8 mouse cellular contexts compared by ENCODE assay signal in genomic region chr6:88916153-88916552, GRCm38 (mm10). TPM values are rescaled to one million over a fixed set of nuclear protein-coding genes. Genes with fewer than 3 reads are reported as not detected.
A peak's percentile ranks its signal among the peaks of the same experiment; 100 is the strongest.
DNase-seq lines count a peak whose midpoint lies in the region; ATAC-seq lines count a peak whose summit lies in the region.

No protein-coding gene starts in this region.

- WGBS in forebrain, embryonic 10.5 days, result 59% methylated on average over 1 of the region's 1 CpGs
- 28% methylated on average over 1 of the region's 1 CpGs for WGBS in forebrain, embryonic 11.5 days
- WGBS in midbrain, embryonic 14.5 days, result 45% methylated on average over 1 of the region's 1 CpGs
- 50% methylated on average over 1 of the region's 1 CpGs for WGBS in midbrain, embryonic 10.5 days
- WGBS in heart, embryonic 13.5 days, result 43% methylated on average over 1 of the region's 1 CpGs

- H3K9me3 ChIP-seq in forebrain, embryonic 10.5 days, result no peaks in the 10 kb centered on the region
- H3K9me3 ChIP-seq in forebrain, embryonic 11.5 days (ENCODE audit: control insufficient read depth, low read length), result no peaks in the 10 kb centered on the region
- no peaks in the 10 kb centered on the region for H3K9me3 ChIP-seq in midbrain, embryonic 14.5 days (ENCODE audit: control insufficient read depth, low read length)
- H3K9me3 ChIP-seq in midbrain, embryonic 10.5 days (replicated peaks), result no peaks in the 10 kb centered on the region
- no peaks in the 10 kb centered on the region for H3K9me3 ChIP-seq in heart, embryonic 13.5 days

- no peak overlapping the region for H3K9ac ChIP-seq in forebrain, embryonic 11.5 days (ENCODE audit: low read length)
- no peak overlapping the region for H3K9ac ChIP-seq in midbrain, embryonic 14.5 days (replicated peaks; ENCODE audit: low read length)
- H3K9ac ChIP-seq in heart, embryonic 13.5 days, result no peak overlapping the region

- ATAC-seq in forebrain, embryonic 11.5 days (replicated peaks; ENCODE audit: low FRiP score), result no peak
- no peak for ATAC-seq in midbrain, embryonic 14.5 days (ENCODE audit: low FRiP score, low TSS enrichment)
- peak; percentile 41 for ATAC-seq in heart, embryonic 13.5 days (ENCODE audit: extremely low read depth, insufficient number of reproducible peaks, low FRiP score, low TSS enrichment)

- peaks cover 14% of the 10 kb centered on the region for H3K36me3 ChIP-seq in forebrain, embryonic 10.5 days (replicated peaks)
- no peaks in the 10 kb centered on the region for H3K36me3 ChIP-seq in forebrain, embryonic 11.5 days (ENCODE audit: control insufficient read depth, insufficient read depth, low read length)
- H3K36me3 ChIP-seq in midbrain, embryonic 14.5 days (ENCODE audit: control insufficient read depth, insufficient read depth, low read length), result peaks cover 10% of the 10 kb centered on the region; the same call in 1 of the 2 replicates
- H3K36me3 ChIP-seq in midbrain, embryonic 10.5 days, result peaks cover 18% of the 10 kb centered on the region
- H3K36me3 ChIP-seq in heart, embryonic 13.5 days, result peaks cover 21% of the 10 kb centered on the region

- H3K27me3 ChIP-seq in forebrain, embryonic 10.5 days (ENCODE audit: poor library complexity, severe bottlenecking), result no peaks in the 10 kb centered on the region
- H3K27me3 ChIP-seq in forebrain, embryonic 11.5 days (ENCODE audit: control insufficient read depth, insufficient read depth, low read length), result no peaks in the 10 kb centered on the region
- no peaks in the 10 kb centered on the region for H3K27me3 ChIP-seq in midbrain, embryonic 14.5 days (ENCODE audit: control insufficient read depth, insufficient read depth, low read length)
- no peaks in the 10 kb centered on the region for H3K27me3 ChIP-seq in midbrain, embryonic 10.5 days (ENCODE audit: low read depth, poor library complexity, severe bottlenecking)
- H3K27me3 ChIP-seq in heart, embryonic 13.5 days (replicated peaks), result no peaks in the 10 kb centered on the region; the same call in 1 of the 2 replicates

- no peak overlapping the region for H3K4me2 ChIP-seq in forebrain, embryonic 11.5 days (ENCODE audit: low read depth, low read length, severe bottlenecking)
- no peak overlapping the region for H3K4me2 ChIP-seq in midbrain, embryonic 14.5 days (ENCODE audit: low read length)
- no peak overlapping the region for H3K4me2 ChIP-seq in heart, embryonic 13.5 days

- H3K4me1 ChIP-seq in forebrain, embryonic 10.5 days, result 0 out of 2 replicates have a peak, but pooled peaks cover 4% of the 10 kb centered on the region
- no peaks in the 10 kb centered on the region for H3K4me1 ChIP-seq in forebrain, embryonic 11.5 days (replicated peaks; ENCODE audit: control insufficient read depth, insufficient read depth, low read length)
- H3K4me1 ChIP-seq in midbrain, embryonic 14.5 days (ENCODE audit: control insufficient read depth, insufficient read depth, low read length), result no peaks in the 10 kb centered on the region
- no peaks in the 10 kb centered on the region for H3K4me1 ChIP-seq in midbrain, embryonic 10.5 days
- H3K4me1 ChIP-seq in heart, embryonic 13.5 days, result peaks cover 42% of the 10 kb centered on the region

- no peak overlapping the region for H3K4me3 ChIP-seq in forebrain, embryonic 10.5 days
- H3K4me3 ChIP-seq in forebrain, embryonic 11.5 days (ENCODE audit: low read depth, low read length), result no peak overlapping the region
- no peak overlapping the region for H3K4me3 ChIP-seq in midbrain, embryonic 14.5 days (replicated peaks; ENCODE audit: low read depth, low read length)
- no peak overlapping the region for H3K4me3 ChIP-seq in midbrain, embryonic 10.5 days
- H3K4me3 ChIP-seq in heart, embryonic 13.5 days, result no peak overlapping the region

- DNase-seq in forebrain, embryonic 10.5 days (ENCODE audit: extremely low spot score, low spot score), result no peak
- DNase-seq in forebrain, embryonic 11.5 days (ENCODE audit: low spot score), result no peak
- DNase-seq in midbrain, embryonic 14.5 days, result peak; percentile 58
- DNase-seq in midbrain, embryonic 10.5 days (ENCODE audit: low spot score), result no peak
- DNase-seq in c-Kit-positive CD71-positive TER-119-positive erythroid progenitor cells, embryonic 14.5 days (ENCODE audit: low spot score), result peak; percentile 84
- peak; percentile 67 for DNase-seq in lung, postnatal 14 days
- DNase-seq in thymus, postnatal 4 days, result peak; percentile 71

- 0 out of 2 replicates have a peak overlapping the region, but pooled peaks have one; percentile 21 for H3K27ac ChIP-seq in forebrain, embryonic 10.5 days
- H3K27ac ChIP-seq in forebrain, embryonic 11.5 days (ENCODE audit: low read depth, low read length), result no peak overlapping the region
- H3K27ac ChIP-seq in midbrain, embryonic 14.5 days (replicated peaks; ENCODE audit: low read depth, low read length), result no peak overlapping the region
- H3K27ac ChIP-seq in midbrain, embryonic 10.5 days (replicated peaks), result no peak overlapping the region
- no peak overlapping the region for H3K27ac ChIP-seq in heart, embryonic 13.5 days (replicated peaks)

RNA-seq across cellular contexts. Expression of gene Tpra1, which starts 14.1 kb away (rescaled TPM):
- 47.9 and 51.5 TPM in 2 replicates for polyA plus RNA-seq in forebrain, embryonic 10.5 days (2016; fragmentation: Nextera tagmentation; extraction: Ambion mirVana)
- 39.4 and 40.7 TPM in 2 replicates for polyA plus RNA-seq in forebrain, embryonic 11.5 days (2014; fragmentation: Nextera tagmentation; extraction: Ambion mirVana)
- polyA plus RNA-seq in midbrain, embryonic 14.5 days (2014; fragmentation: Nextera tagmentation; extraction: Ambion mirVana), result 50.0 and 77.0 TPM in 2 replicates
- polyA plus RNA-seq in midbrain, embryonic 10.5 days (2016; fragmentation: Nextera tagmentation; extraction: Ambion mirVana), result 56.0 and 57.6 TPM in 2 replicates
- polyA plus RNA-seq in heart, embryonic 13.5 days (2015; fragmentation: Nextera tagmentation; extraction: Ambion mirVana), result 39.8 and 47.0 TPM in 2 replicates

RNA-seq across cellular contexts. Expression of gene Mcm2, which starts 17.6 kb away (rescaled TPM):
- polyA plus RNA-seq in forebrain, embryonic 10.5 days (2016; fragmentation: Nextera tagmentation; extraction: Ambion mirVana), result 305 and 322 TPM in 2 replicates
- 248 and 259 TPM in 2 replicates for polyA plus RNA-seq in forebrain, embryonic 11.5 days (2014; fragmentation: Nextera tagmentation; extraction: Ambion mirVana)
- 22.2 and 39.0 TPM in 2 replicates for polyA plus RNA-seq in midbrain, embryonic 14.5 days (2014; fragmentation: Nextera tagmentation; extraction: Ambion mirVana)
- polyA plus RNA-seq in midbrain, embryonic 10.5 days (2016; fragmentation: Nextera tagmentation; extraction: Ambion mirVana), result 290 and 301 TPM in 2 replicates
- polyA plus RNA-seq in heart, embryonic 13.5 days (2015; fragmentation: Nextera tagmentation; extraction: Ambion mirVana), result 98.1 and 98.3 TPM in 2 replicates

RNA-seq across cellular contexts. Expression of gene Podxl2, which starts 41.3 kb away (rescaled TPM):
- 44.7 and 52.8 TPM in 2 replicates for polyA plus RNA-seq in forebrain, embryonic 10.5 days (2016; fragmentation: Nextera tagmentation; extraction: Ambion mirVana)
- polyA plus RNA-seq in forebrain, embryonic 11.5 days (2014; fragmentation: Nextera tagmentation; extraction: Ambion mirVana), result 109 and 115 TPM in 2 replicates
- polyA plus RNA-seq in midbrain, embryonic 14.5 days (2014; fragmentation: Nextera tagmentation; extraction: Ambion mirVana), result 525 and 630 TPM in 2 replicates
- polyA plus RNA-seq in midbrain, embryonic 10.5 days (2016; fragmentation: Nextera tagmentation; extraction: Ambion mirVana), result 69.4 and 117 TPM in 2 replicates
- polyA plus RNA-seq in heart, embryonic 13.5 days (2015; fragmentation: Nextera tagmentation; extraction: Ambion mirVana), result 44.1 and 46.1 TPM in 2 replicates

Comparison
In these comparisons a context has a peak if more than half of its experiments do, and no peak if none do; other contexts are left out.
1. DNase-seq: peak in midbrain, embryonic 14.5 days (single experiment), c-Kit-positive CD71-positive TER-119-positive erythroid progenitor cells, embryonic 14.5 days (single experiment), lung, postnatal 14 days (single experiment) and thymus, postnatal 4 days (single experiment); none in forebrain, embryonic 10.5 days (single experiment), forebrain, embryonic 11.5 days (single experiment) and midbrain, embryonic 10.5 days (single experiment).